Mouse (Mus musculus): ENCODE results near the gene Map2k2.
"Not testable (repeated sequence)": the region's sequence is repeated elsewhere in the genome, so short reads cannot be mapped to it uniquely, and the experiment has no call there.

Gene Map2k2

GRCm38 (mm10) chr10:81105565-81106112 is at the start of gene Map2k2:
Map2k2 (plus strand) TSS chr10:81105915.
- Histone ChIP-seq H3K36me3 (ENCODE audit: control insufficient read depth, insufficient read depth, low read length, poor library complexity, severe bottlenecking) (peaks cover 2% of the 10 kb centered on the region; the same call in 1 of the 2 replicates), H3K27me3 (ENCODE audit: control insufficient read depth, insufficient read depth, low read length, poor library complexity, severe bottlenecking) (no peaks in the 10 kb centered on the region)
- DNase-seq (ENCODE audit: low read depth, low spot score), result peak; percentile 99

- Histone ChIP-seq H3K36me3 (ENCODE audit: control insufficient read depth, insufficient read depth, low read length, poor library complexity, severe bottlenecking) (no peaks in the 10 kb centered on the region), H3K27me3 (ENCODE audit: control insufficient read depth, insufficient read depth, low read length, poor library complexity, severe bottlenecking) (no peaks in the 10 kb centered on the region)
- DNase-seq (ENCODE audit: low read depth, low spot score), result no peak
Observed at GRCm38 (mm10) chr10:81057406-81058130, 48.1 kb upstream of the Map2k2 start.

- Histone ChIP-seq H3K36me3 (ENCODE audit: control insufficient read depth, insufficient read depth, low read length, poor library complexity, severe bottlenecking) (no peaks in the 10 kb centered on the region), H3K27me3 (ENCODE audit: control insufficient read depth, insufficient read depth, low read length, poor library complexity, severe bottlenecking) (no peaks in the 10 kb centered on the region)
- DNase-seq (ENCODE audit: low read depth, low spot score), result no peak
Observed at GRCm38 (mm10) chr10:81058896-81059295, 46.8 kb upstream of the Map2k2 start.

DNA sequence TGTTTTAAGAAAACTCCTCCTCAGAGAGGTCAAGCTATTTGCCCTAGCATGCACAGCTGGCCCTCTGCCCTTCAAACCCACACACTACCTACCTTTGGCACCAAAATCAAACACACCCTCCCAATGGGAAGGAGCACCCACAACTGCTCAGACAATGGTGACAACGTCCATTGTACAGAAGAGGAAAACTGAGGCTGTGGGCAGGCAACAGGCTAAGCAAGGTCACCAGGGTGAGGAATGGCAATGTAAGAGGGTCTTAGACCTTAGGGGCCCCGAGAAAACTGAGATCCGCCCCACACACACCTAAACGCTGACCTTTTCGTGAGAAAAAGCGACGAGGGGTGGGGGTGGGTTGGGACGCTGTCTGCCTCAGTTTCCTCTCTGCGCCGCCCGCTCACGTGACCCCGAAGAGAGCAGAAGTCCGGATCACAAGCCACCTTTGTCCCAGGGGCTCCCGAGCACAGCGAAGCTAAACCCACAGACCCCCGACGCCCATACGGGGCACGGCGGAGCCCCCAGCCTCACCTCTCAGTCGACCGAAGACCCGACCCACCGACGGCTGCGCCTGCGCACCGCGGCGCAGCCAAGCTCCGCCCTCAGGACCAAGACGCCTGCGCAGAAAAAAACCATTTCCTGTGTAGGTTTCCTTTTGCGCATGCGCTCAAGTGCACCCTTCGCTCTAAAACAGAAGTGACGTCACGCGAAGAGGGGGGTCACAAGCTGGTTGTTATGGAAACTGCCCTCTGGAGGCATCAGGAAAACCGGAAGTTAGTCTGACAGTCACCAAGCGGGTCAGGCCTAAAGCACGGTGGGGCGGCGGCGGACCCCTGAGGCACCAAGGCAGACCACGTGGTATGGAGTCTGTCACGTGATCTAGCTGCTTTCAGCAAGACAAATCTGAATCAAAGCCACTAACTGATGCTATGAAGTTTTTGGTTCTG is 45.8 kb upstream of the Map2k2 start, which contains the start of gene Sgta:
Gene Sgta, minus strand, starts transcription at position 579 of the 941 bp plus-strand sequence.
- DNase-seq (ENCODE audit: low read depth, low spot score), result peak; percentile 99
- Histone ChIP-seq H3K36me3 (ENCODE audit: control insufficient read depth, insufficient read depth, low read length, poor library complexity, severe bottlenecking) (no peaks in the 10 kb centered on the region), H3K27me3 (ENCODE audit: control insufficient read depth, insufficient read depth, low read length, poor library complexity, severe bottlenecking) (no peaks in the 10 kb centered on the region)

- no peaks in the 10 kb centered on the region for H3K27me3 ChIP-seq (ENCODE audit: control insufficient read depth, insufficient read depth, low read length, poor library complexity, severe bottlenecking)
- H3K36me3 ChIP-seq (ENCODE audit: control insufficient read depth, insufficient read depth, low read length, poor library complexity, severe bottlenecking), result no peaks in the 10 kb centered on the region
- no peak for DNase-seq (ENCODE audit: low read depth, low spot score)
Observed at GRCm38 (mm10) chr10:81062710-81063109, 43.0 kb upstream of the Map2k2 start.

DNA sequence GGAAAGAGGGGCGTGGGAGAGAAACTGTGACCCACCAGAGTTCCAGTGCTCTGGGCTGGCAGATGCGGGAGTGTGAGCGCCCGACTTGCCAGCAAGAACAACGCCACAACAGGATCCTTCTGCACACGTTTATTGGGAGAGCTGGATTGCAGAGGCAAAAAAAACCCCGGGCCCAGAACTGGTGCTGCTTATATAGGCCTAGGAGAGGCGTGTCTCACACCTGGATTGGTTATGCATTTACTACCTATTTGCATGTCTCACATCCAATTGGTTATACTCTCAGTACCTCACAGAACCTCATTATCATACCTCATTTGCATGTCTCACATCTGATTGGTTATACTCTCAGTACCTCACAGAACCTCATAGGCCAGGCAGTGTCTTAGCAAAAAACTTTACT is 41.2 kb upstream of the Map2k2 start:
- DNase-seq (ENCODE audit: low read depth, low spot score); H3K27me3 ChIP-seq (ENCODE audit: control insufficient read depth, insufficient read depth, low read length, poor library complexity, severe bottlenecking); H3K36me3 ChIP-seq (ENCODE audit: control insufficient read depth, insufficient read depth, low read length, poor library complexity, severe bottlenecking): not testable (repeated sequence)

GRCm38 (mm10) chr10:81068706-81069105 is 37.0 kb upstream of the Map2k2 start:
- Histone ChIP-seq H3K36me3 (ENCODE audit: control insufficient read depth, insufficient read depth, low read length, poor library complexity, severe bottlenecking) (no peaks in the 10 kb centered on the region), H3K27me3 (ENCODE audit: control insufficient read depth, insufficient read depth, low read length, poor library complexity, severe bottlenecking) (no peaks in the 10 kb centered on the region; the same call in 1 of the 2 replicates)
- DNase-seq (ENCODE audit: low read depth, low spot score), result no peak

GRCm38 (mm10) chr10:81069836-81070235 is 35.9 kb upstream of the Map2k2 start, which contains the start of gene Thop1:
Thop1 (plus strand) TSS chr10:81070035.
- peak; percentile 100 for DNase-seq (ENCODE audit: low read depth, low spot score)
- Histone ChIP-seq H3K36me3 (ENCODE audit: control insufficient read depth, insufficient read depth, low read length, poor library complexity, severe bottlenecking) (no peaks in the 10 kb centered on the region), H3K27me3 (ENCODE audit: control insufficient read depth, insufficient read depth, low read length, poor library complexity, severe bottlenecking) (no peaks in the 10 kb centered on the region; the same call in 1 of the 2 replicates)

DNA sequence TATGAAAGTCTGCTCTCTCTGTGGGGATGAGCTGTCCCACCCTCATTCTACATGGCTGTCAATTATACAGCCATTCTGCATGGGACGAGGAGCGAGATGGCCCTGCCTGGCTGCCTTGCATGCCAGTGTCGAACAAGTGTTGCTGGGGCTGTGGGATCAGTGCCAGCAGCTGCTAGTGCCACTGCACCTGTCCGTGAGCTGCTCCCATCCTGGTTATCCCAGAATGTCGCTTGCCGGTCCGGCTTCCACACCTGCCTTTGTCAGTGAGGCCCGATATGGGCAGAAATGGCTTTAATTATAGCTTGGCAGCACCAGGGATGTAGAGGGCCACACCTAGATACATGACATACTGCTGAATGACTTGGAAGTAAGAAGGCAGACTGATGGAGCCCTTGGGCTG is 33.4 kb upstream of the Map2k2 start:
- no peak for DNase-seq (ENCODE audit: low read depth, low spot score)
- no peaks in the 10 kb centered on the region for H3K36me3 ChIP-seq (ENCODE audit: control insufficient read depth, insufficient read depth, low read length, poor library complexity, severe bottlenecking)
- no peaks in the 10 kb centered on the region; the same call in 1 of the 2 replicates for H3K27me3 ChIP-seq (ENCODE audit: control insufficient read depth, insufficient read depth, low read length, poor library complexity, severe bottlenecking)

- DNase-seq (ENCODE audit: low read depth, low spot score), result peak; percentile 40
- Histone ChIP-seq H3K27me3 (ENCODE audit: control insufficient read depth, insufficient read depth, low read length, poor library complexity, severe bottlenecking) (no peaks in the 10 kb centered on the region; the same call in 1 of the 2 replicates), H3K36me3 (ENCODE audit: control insufficient read depth, insufficient read depth, low read length, poor library complexity, severe bottlenecking) (no peaks in the 10 kb centered on the region)
Observed at GRCm38 (mm10) chr10:81073464-81073863, 32.3 kb upstream of the Map2k2 start.

GRCm38 (mm10) chr10:81075734-81076133 is 30.0 kb upstream of the Map2k2 start:
- DNase-seq (ENCODE audit: low read depth, low spot score), result no peak
- Histone ChIP-seq H3K36me3 (ENCODE audit: control insufficient read depth, insufficient read depth, low read length, poor library complexity, severe bottlenecking) (no peaks in the 10 kb centered on the region), H3K27me3 (ENCODE audit: control insufficient read depth, insufficient read depth, low read length, poor library complexity, severe bottlenecking) (no peaks in the 10 kb centered on the region; the same call in 1 of the 2 replicates)

GRCm38 (mm10) chr10:81076356-81076755 is 29.4 kb upstream of the Map2k2 start:
- Histone ChIP-seq H3K27me3 (ENCODE audit: control insufficient read depth, insufficient read depth, low read length, poor library complexity, severe bottlenecking) (no peaks in the 10 kb centered on the region), H3K36me3 (ENCODE audit: control insufficient read depth, insufficient read depth, low read length, poor library complexity, severe bottlenecking) (no peaks in the 10 kb centered on the region)
- no peak for DNase-seq (ENCODE audit: low read depth, low spot score)

DNA sequence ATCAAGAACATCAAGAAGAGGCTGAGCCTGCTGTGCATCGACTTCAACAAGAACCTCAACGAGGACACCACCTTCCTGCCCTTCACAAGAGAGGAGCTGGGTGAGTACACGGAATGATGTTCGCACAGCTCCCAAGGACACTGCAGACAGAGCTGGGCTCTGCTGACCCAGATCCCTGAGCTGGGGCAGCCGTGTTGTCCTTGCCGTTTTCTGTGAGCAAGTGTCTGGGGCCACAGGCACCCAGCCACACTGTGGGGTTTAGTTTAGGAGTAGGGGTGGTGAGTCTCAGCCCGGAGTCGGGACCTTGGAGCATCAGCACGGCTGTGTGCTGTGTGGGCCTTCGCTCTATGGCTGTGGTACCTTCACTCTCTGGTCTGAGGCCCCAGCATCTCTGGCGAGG is 27.8 kb upstream of the Map2k2 start:
- H3K27me3 ChIP-seq (ENCODE audit: control insufficient read depth, insufficient read depth, low read length, poor library complexity, severe bottlenecking), result no peaks in the 10 kb centered on the region
- DNase-seq (ENCODE audit: low read depth, low spot score), result no peak
- H3K36me3 ChIP-seq (ENCODE audit: control insufficient read depth, insufficient read depth, low read length, poor library complexity, severe bottlenecking), result no peaks in the 10 kb centered on the region

DNA sequence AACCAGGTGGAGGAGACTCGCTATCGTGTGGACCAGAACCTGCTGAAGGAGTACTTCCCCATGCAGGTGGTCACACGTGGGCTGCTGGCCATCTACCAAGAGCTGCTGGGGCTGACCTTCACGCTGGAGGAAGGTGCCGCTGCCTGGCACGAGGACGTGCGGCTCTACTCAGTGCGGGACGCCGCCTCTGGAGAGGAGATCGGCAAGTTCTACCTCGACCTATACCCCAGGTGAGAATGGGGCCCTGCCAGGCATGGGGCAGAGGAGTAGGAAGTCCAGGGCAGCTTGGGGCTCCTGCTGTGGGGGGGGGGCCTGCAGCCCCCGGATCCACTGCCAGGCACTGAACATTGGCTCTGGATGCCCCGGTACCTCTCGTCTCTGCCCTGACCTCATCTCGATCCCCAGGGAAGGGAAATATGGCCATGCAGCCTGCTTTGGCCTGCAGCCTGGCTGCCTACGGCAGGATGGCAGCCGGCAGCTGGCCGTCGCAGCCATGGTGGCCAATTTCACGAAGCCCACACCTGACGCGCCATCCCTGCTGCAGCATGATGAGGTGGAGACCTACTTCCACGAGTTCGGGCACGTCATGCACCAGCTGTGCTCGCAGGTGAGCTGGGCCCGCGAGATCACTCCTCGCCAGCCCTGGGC is 25.6 kb upstream of the Map2k2 start:
- DNase-seq (ENCODE audit: low read depth, low spot score), result no peak
- H3K27me3 ChIP-seq (ENCODE audit: control insufficient read depth, insufficient read depth, low read length, poor library complexity, severe bottlenecking), result no peaks in the 10 kb centered on the region
- no peaks in the 10 kb centered on the region for H3K36me3 ChIP-seq (ENCODE audit: control insufficient read depth, insufficient read depth, low read length, poor library complexity, severe bottlenecking)
